Mouse (Mus musculus) gastrocnemius, postnatal 14 days (tissue): ENCODE results near the gene Gm12794. TPM values are rescaled to one million over a fixed set of nuclear protein-coding genes. Genes with fewer than 3 reads are reported as not detected.
"Not testable (repeated sequence)": the region's sequence is repeated elsewhere in the genome, so short reads cannot be mapped to it uniquely, and the experiment has no call there.

Source experiments
- DNase-seq: peaks from one replicate; pipeline ENCODE4 v3.0.0; 2021; ENCODE audit warnings: mixed read lengths
- intact Hi-C: fragments of 180-260 bp; cut with DNase I; formaldehyde crosslinking; loops from one replicate; pipeline ENCODE4 v1.15.1; 2025; ENCODE audit warnings: low total_unique reads
- long read RNA-seq, 2 experiments: library from polyadenylated mRNA; stranded (forward); transcript quantifications; one replicate each; pipeline ENCODE4 v2.0.0; 2021
- total RNA-seq, 2 experiments: library from RNA; stranded (reverse); gene quantifications; 2 replicates each; pipeline ENCODE4 v1.2.3; 2021

Gene Gm12794
- not detected for total RNA-seq
- long read RNA-seq, experiment 1, result 0 reads
- long read RNA-seq, experiment 2, result 0 reads

GRCm38 (mm10) chr4:101940107-101940506 is at the start of gene Gm12794:
Gm12794 (plus strand) TSS chr4:101940407.
- DNase-seq, intact Hi-C loops: not testable (repeated sequence)

GRCm38 (mm10) chr4:101893656-101894420 is 46.4 kb upstream of the Gm12794 start, which contains the start of gene C130073F10Rik:
C130073F10Rik (minus strand) TSS chr4:101893789.
- DNase-seq, result no peak
- intact Hi-C loops, result no loop called here

GRCm38 (mm10) chr4:101908821-101909220 is 31.4 kb upstream of the Gm12794 start, which contains the start of gene Gm12800:
Gm12800 (plus strand) TSS chr4:101909121.
- DNase-seq, intact Hi-C loops: not testable (repeated sequence)

GRCm38 (mm10) chr4:101980949-101981348 is 40.7 kb downstream of the Gm12794 start, which contains the start of gene Gm12790:
Gm12790 (minus strand) TSS chr4:101981049.
- DNase-seq, intact Hi-C loops: not testable (repeated sequence)

- intact Hi-C loops, result no loop called here
- no peak for DNase-seq
Measured at GRCm38 (mm10) chr4:101985678-101986077, 45.5 kb downstream of the Gm12794 start.

GRCm38 (mm10) chr4:101986326-101986725 is 46.1 kb downstream of the Gm12794 start, which contains the start of gene Gm12789:
Gm12789 (plus strand) TSS chr4:101986626.
- intact Hi-C loops, DNase-seq: not testable (repeated sequence)

Other genes with a start within 250 kb of the Gm12794 start
- 1 to 10 TPM; 3.4 to 3.8 TPM for gene Lepr, start 223.0 kb upstream of the Gm12794 start, total RNA-seq
- not detected for gene B020004J07Rik, start 96.4 kb upstream of the Gm12794 start, total RNA-seq
- gene C130073F10Rik, start 46.6 kb upstream of the Gm12794 start, total RNA-seq, result not detected
- not detected for gene Gm12800, start 31.3 kb upstream of the Gm12794 start, total RNA-seq
- gene Gm12790, start 40.6 kb downstream of the Gm12794 start, total RNA-seq, result not detected
- not detected for gene Gm12789, start 46.2 kb downstream of the Gm12794 start, total RNA-seq
- 10 to 100 TPM; 28.8 to 39.4 TPM for gene Pde4b, start 147.1 kb downstream of the Gm12794 start, total RNA-seq